Mouse (Mus musculus): Measurements from ENCODE around the gene Nmnat2.
A peak's percentile ranks its signal among the peaks of the same experiment; 100 is the strongest.

Nmnat2 gene

GRCm38 (mm10) chr1:152954821-152955523, at the start of gene Nmnat2:
Gene Nmnat2 (plus strand): TSS chr1:152954993.
- DNase-seq = no peak

GRCm38 (mm10) chr1:152913483-152914460, 41.0 kb upstream of the Nmnat2 start:
- DNase-seq = no peak

DNA sequence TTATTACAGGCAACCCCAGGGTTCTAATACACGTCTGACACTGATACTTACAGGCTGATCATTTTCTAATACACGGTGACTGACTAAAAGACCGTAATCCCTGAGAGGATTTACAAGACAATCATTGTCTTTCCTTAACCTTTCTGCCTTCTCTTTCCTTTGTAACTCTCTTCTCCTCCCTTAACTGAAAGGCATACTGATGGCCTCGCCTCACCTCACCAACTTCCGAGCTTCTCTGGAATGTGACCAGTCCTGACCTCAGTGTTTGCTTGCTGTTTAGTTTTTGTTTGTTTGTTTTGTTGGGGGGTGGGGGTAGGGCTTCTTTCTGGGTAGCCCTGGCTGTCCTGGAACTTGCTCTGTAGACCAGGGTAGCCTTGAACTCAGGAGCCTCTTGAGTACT, 39.0 kb upstream of the Nmnat2 start:
- no peak for DNase-seq

DNA sequence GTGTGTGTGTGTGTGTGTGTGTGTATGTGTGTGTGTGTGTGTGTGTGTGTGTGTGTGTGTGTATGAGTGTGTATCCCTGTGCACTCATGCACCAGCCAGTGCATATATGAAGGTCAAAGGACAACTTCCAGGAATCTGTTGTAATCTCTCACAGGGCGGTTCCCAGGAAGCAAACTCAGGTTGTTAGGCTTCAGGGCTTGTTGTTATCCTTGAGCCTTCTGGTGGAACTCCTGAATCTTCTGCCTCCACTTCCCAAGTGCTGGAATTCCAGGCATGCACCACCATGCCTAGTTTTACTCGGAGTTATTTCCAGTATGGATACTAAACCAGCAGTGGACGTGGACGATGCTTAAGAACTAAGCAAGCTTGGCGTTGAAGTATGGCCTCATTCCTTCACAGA, 37.9 kb upstream of the Nmnat2 start:
- no peak for DNase-seq

GRCm38 (mm10) chr1:152917626-152918025, 37.2 kb upstream of the Nmnat2 start:
- no peak for DNase-seq

GRCm38 (mm10) chr1:152921786-152922185, 33.0 kb upstream of the Nmnat2 start:
- DNase-seq = no peak

GRCm38 (mm10) chr1:152933962-152934361, 20.8 kb upstream of the Nmnat2 start:
- no peak for DNase-seq

- no peak for DNase-seq
These were observed 19.3 kb upstream of the Nmnat2 start for GRCm38 (mm10) chr1:152935476-152935875.

DNA sequence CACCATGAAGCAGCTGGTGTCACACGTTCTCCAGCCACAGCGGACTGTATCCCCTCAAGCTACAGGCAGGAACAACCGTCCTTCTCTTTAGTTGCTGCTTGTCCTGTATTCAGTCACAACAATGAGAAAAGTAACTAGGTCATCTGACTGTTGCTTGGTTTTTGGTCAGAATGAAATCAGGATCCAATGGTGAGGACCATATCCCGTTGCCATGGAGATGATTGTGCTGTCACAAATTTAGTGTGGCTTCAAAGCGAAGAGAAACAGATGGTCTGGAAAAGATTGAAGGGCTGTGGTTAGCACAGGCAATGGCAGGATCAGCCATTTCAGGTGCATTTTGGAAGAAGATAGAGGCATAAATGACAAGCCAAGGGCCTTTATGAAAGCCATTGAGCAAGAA, 18.4 kb upstream of the Nmnat2 start:
- no peak for DNase-seq

GRCm38 (mm10) chr1:152942977-152943376, 11.8 kb upstream of the Nmnat2 start:
- no peak for DNase-seq

DNA sequence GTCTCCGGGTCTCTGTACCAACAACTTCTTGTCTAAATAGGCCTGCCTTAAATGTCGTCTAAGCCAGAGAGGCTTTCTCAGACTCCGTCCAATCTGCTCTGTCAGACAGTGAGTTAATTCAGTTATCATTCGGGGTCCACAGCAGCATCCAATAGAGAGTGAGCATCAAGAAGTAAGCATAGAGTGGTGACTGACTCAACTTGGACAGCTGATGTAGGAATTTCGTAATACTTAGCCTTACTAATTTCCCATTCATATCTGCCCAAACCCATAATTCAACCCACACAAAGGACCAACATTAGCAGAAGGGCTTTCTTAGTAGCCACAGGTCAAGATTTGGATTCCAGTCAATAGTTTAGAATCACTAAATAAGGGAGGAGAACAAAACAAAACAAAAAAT, 626 bp upstream of the Nmnat2 start:
- DNase-seq = no peak

DNA sequence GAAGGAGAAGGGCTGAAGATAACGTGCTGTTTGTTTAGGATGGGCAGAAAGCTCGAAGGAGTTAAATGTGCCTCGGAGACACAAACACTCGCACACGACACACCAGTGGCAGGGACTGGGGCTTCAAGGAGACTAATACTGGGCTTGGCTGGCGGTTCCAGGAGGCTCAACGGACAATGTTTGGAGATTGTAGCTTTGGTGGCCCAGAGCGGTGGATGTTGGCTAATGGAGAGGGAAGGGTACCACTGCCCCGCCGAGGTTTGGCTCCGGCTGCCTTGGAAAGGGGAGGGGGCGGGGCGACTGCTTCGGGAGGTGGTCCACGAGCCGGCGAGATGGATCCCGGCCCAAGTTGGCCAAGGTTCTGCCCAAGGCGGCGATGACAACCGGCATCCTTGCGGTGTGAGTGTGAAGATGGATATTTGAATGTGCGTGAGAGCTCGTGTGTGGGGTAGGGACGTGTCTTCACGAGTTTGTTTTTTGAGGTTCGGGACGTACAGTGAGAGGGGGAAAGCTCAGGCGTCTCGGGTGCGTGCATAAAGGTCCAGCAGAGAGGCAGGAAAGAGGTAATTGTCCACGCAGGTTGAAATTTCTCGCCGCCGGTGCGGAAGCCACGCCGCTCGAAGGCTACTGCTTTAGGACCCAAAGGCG, 895 bp downstream of the Nmnat2 start:
- no peak for DNase-seq

GRCm38 (mm10) chr1:152956221-152956620, 1.4 kb downstream of the Nmnat2 start:
- DNase-seq = peak; percentile 21 to 53

DNA sequence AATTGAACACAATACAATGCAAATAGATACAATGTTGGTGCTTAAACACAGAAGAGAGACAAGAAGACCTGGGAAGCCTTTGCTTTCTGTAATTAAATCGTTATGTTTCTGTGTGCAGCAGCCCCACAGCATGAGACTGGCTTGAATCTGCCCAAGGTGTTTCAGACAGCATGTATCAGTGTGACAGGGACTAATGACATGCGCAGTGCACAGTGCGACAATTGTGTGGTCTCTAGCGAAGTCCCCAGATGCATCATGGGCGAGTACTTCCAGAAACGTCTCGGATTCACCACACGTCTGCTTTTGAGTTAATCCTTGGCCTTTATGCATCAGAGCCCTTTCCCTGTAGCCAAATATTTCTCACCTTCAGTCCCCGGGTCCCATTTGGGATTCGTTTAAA, 9.6 kb downstream of the Nmnat2 start:
- DNase-seq = no peak

DNA sequence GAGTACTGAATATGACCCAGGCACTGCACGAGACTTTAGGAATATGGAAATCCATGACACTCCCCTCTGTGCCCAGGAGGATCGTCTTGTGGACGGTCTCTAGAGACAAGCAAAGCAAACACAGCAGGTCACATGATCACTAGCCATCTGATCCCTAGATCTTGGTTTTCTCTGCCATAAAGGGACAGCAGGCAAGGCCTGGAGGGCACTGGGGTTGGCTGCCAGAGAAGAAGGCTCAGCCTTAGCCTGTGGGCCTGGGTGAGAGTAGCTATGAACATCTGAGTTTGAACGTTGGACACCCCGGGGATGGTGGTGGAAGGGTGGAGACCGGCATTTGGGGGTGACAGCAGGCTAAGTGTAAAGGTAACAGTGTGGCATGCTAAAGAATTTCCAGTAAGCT, 11.4 kb downstream of the Nmnat2 start:
- DNase-seq = no peak

GRCm38 (mm10) chr1:152966686-152967085, 11.9 kb downstream of the Nmnat2 start:
- DNase-seq = no peak

DNA sequence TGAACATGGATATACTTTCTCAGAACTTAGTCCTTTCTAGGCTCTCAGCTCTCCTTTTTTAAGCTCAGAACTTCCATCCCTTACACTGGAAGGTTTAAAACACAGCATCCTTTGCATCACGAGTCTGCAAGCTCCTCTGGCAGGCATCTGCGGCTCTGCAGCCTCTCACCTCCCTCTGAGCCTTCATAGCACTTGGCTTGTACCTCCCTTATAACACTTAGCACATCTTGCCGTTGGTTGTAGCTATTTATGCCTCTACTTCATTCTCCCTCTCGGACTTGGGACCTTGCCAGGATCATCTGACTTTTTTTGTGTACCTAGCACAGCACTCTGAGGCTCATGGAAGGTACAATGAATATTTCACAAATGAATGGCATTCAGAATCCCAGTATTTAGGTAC, 14.3 kb downstream of the Nmnat2 start:
- DNase-seq = no peak

GRCm38 (mm10) chr1:152972957-152973356, 18.2 kb downstream of the Nmnat2 start:
- DNase-seq = no peak

- DNase-seq = no peak
These were observed 18.6 kb downstream of the Nmnat2 start for GRCm38 (mm10) chr1:152973421-152973820.

GRCm38 (mm10) chr1:152973861-152974260, 19.1 kb downstream of the Nmnat2 start:
- DNase-seq = no peak

- DNase-seq = no peak
These were observed 20.4 kb downstream of the Nmnat2 start for GRCm38 (mm10) chr1:152975144-152975543.

GRCm38 (mm10) chr1:152978700-152979099, 23.9 kb downstream of the Nmnat2 start:
- no peak for DNase-seq

GRCm38 (mm10) chr1:152983416-152983815, 28.6 kb downstream of the Nmnat2 start:
- no peak for DNase-seq

DNA sequence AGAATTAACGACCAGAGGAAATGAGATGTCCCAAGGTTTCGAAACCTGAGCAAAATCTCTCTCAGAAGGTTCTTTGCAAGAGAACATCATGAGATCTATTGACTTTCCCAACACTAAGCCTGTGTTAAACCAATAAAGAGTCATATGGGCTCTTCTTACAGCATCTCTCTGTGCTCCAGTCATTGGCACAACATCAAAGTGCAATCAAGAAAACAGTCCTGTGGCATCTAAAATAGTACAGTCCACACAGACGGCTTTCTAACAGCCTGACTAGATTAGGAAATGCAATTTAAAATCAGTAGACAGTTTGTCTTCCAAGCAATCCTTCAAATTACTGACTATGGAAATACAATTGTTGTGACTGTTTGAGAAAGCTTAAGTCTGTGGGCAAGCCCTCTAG, 32.2 kb downstream of the Nmnat2 start:
- no peak for DNase-seq
